Mouse (Mus musculus) heart, postnatal 14 days (tissue): Measurements from ENCODE around the gene Rnf19b. TPM values are rescaled to one million over a fixed set of nuclear protein-coding genes. Genes with fewer than 3 reads are reported as not detected.

Source experiments
- DNase-seq, 2 experiments: peaks; one replicate each; pipeline ENCODE4 v3.0.0; 2021 to 2022
- intact Hi-C: fragments of 180-260 bp; cut with DNase I; formaldehyde crosslinking; loops from one replicate; pipeline ENCODE4 v1.15.1; 2025
- total RNA-seq, 2 experiments: library from RNA; stranded (reverse); gene quantifications; 2 replicates each; pipeline ENCODE4 v1.2.3; 2021

Gene Rnf19b
- total RNA-seq, 2 experiments from 2014 or later, result 19.5 to 19.6 TPM

- intact Hi-C loops, result no loop called here
- no peak for DNase-seq
These were observed 4.4 kb downstream of the Rnf19b start for GRCm38 (mm10) chr4:129062281-129063075.

GRCm38 (mm10) chr4:129065688-129066236, 7.7 kb downstream of the Rnf19b start:
- no peak for DNase-seq
- intact Hi-C loops, result no loop called here

GRCm38 (mm10) chr4:129067638-129068415, 9.8 kb downstream of the Rnf19b start:
- no peak for DNase-seq
- intact Hi-C loops, result no loop called here

- intact Hi-C loops, result no loop called here
These were observed 10.8 kb downstream of the Rnf19b start for GRCm38 (mm10) chr4:129068848-129069247.

DNA sequence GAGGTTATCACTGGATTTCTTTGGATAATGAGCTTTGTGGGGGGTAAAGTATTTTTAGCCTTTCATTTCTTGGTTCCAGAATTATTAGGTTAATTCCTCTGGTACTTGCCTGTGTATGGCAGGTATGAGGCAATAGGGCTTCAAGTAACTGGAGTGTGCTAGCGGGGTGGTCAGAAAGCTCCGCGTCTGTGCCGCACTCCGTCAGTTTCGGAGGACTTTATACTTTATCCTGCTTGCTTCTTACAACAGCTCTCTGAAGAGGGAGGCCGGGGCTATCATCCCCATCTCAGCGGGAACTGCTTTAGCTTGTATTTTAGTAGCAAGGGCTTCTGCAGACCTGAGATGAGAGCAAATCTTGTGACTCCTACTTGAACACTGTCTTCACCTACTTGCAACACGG, 21.1 kb downstream of the Rnf19b start:
- intact Hi-C loops, result no loop called here

More at GRCm38 (mm10) chr4:129068848-129069247, 10.8 kb downstream of the Rnf19b start:
- no peak for DNase-seq

GRCm38 (mm10) chr4:129081041-129081440, 23.0 kb downstream of the Rnf19b start:
- no peak for DNase-seq
- intact Hi-C loops, result no loop called here

More for the DNA sequence above, 21.1 kb downstream of the Rnf19b start:
- no peak for DNase-seq

GRCm38 (mm10) chr4:129081512-129081911, 23.4 kb downstream of the Rnf19b start:
- DNase-seq, result no peak
- intact Hi-C loops, result no loop called here

- DNase-seq, result no peak
- intact Hi-C loops, result loop anchor here (1.0 kb wide), 1 partner anchor 111 kb away; no protein-coding TSS in a partner anchor
These were observed 23.9 kb downstream of the Rnf19b start for GRCm38 (mm10) chr4:129081939-129082338.

DNA sequence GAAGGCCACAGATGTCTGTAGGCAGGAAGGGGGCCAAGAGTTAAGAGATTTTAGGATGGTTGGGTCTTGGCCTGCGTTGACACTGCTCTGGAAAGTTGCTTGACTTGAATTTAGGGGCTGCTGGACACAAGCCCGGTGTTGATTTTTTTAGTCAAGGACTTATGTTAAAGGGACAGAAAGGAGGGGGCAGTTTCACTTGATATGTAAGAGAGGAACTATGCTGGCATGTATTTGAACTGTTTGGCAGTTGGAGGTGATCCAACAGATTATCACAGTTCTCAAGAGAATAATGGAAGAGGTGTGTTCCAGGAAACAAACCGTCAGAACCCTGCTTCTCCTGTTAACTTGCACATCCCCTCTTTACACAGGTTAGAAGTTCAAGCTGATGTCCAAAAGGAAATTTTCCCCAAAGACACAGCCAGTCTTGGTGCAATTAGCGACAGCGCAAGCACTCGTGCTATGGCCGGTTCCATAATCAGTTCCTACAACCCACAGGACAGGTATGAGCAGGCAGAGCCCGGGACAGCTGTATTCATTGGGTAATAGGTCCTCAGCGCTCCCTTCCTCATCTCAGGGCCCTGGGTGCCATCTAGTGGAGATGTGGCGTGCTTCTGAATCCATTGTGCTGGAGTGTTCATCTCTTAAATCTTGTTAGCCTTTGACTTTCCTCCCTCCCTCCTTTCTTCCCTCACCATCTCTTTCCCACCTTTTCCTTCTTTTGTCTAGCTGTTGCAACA, 24.5 kb downstream of the Rnf19b start:
- intact Hi-C loops, result loop anchor here (1.0 kb wide), 1 partner anchor 111 kb away; no protein-coding TSS in a partner anchor
- peak; percentile 63 to 75 for DNase-seq

GRCm38 (mm10) chr4:129084896-129085295, 26.8 kb downstream of the Rnf19b start:
- no peak for DNase-seq
- intact Hi-C loops, result loop anchor here (2.0 kb wide), 1 partner anchor 176 kb away; no protein-coding TSS in a partner anchor

GRCm38 (mm10) chr4:129086078-129086477, 28.0 kb downstream of the Rnf19b start:
- peak; percentile 66 to 81 for DNase-seq
- intact Hi-C loops, result loop anchor here (1.0 kb wide), 1 partner anchor 115 kb away; no protein-coding TSS in a partner anchor

- no peak for DNase-seq
- intact Hi-C loops, result no loop called here
These were observed 29.8 kb downstream of the Rnf19b start for GRCm38 (mm10) chr4:129087850-129088249.

DNA sequence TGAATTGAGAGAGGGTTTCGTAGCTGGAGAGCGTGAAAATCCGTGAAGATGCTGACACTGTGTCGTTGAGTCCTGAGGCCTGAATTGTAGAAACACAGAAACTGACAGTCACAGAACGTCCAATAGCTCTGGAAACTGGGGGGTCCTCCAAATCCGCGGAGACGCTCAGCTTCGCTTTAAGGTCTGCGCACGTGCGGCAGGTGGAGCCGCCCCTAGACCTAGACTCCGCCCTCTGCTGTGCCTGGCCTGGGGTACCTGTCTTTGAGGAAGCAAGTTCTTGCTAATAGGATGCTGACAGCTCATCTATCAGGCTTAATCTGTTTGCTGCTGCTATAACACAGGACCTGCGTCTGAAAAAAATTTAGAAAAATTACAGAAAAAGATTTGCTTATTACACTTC, 37.2 kb downstream of the Rnf19b start:
- intact Hi-C loops, result no loop called here
- DNase-seq, result no peak

DNA sequence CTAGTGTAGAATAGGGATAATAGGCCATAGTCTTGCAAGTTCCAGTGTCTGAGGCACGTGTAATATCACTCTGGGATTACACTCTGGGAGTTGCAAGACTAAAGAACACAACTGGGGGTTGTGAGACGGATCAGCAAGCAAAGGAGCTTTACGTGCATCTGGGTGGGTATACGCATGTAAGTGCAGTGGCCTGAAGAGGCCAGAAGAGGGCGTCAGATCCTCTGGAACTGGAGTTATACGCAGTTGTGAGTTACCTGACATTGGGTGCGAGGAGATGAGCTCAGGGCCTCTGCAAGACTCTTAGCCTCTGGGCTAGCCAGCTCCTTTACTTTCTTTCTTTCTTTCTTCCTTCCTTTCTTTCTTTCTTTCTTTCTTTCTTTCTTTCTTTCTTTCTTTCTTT, 38.9 kb downstream of the Rnf19b start:
- intact Hi-C loops, result no loop called here

GRCm38 (mm10) chr4:129102133-129102829, 44.2 kb downstream of the Rnf19b start:
- DNase-seq, result no peak
- intact Hi-C loops, result no loop called here

More for the DNA sequence above, 38.9 kb downstream of the Rnf19b start:
- no peak for DNase-seq

- intact Hi-C loops, result no loop called here
- DNase-seq, result no peak
These were observed 47.3 kb downstream of the Rnf19b start, which contains the start of gene Tmem54 for GRCm38 (mm10) chr4:129105356-129105755. Gene Tmem54, plus strand, starts transcription at chr4:129105548.

- DNase-seq, result no peak
- intact Hi-C loops, result no loop called here
These were observed 48.0 kb downstream of the Rnf19b start for GRCm38 (mm10) chr4:129106073-129106472.

- intact Hi-C loops, result no loop called here
- DNase-seq, result no peak
These were observed 49.4 kb downstream of the Rnf19b start for GRCm38 (mm10) chr4:129107348-129107899.

GRCm38 (mm10) chr4:129108624-129109023, 50.6 kb downstream of the Rnf19b start:
- intact Hi-C loops, result no loop called here
- no peak for DNase-seq
